Mouse (Mus musculus): Measurements from ENCODE around the gene Specc1.

DNA sequence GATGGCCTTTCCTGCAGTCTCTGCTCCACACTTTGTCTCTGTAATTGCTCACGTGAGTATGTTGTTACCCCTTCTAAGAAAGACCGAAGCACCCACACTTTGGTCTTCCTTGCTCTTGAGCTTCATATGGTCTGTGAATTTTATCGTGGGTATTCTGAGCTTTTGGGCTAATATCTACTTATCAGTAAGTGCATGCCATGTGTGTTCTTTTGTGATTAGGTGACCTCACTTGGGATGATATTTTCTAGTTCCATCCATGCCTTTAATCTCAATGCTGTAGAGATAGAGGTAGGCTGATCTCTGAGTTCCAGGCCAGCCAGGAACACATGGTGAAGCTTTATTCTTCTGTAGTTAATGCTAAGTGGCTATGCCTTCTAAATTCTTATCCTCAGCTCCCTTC lies 207.8 kb downstream of the Specc1 start:
- TF ChIP-seq CTCF (IDR thresholded peaks at IDR 0.05; ENCODE audit: borderline replicate concordance, extremely low read depth, insufficient read depth, insufficient read length): no peak
- no peak for TF ChIP-seq POLR2A (IDR thresholded peaks at IDR 0.05; ENCODE audit: borderline replicate concordance, extremely low read depth, insufficient read depth, insufficient read length, poor library complexity, severe bottlenecking)
